Mouse (Mus musculus) intestine, embryonic 14.5 days (tissue): ENCODE measurements at regions not wholly inside any gene's neighbourhood (a gene's known extent, or its start where the extent isn't known, plus 50 kb on each side); places are given as distances from the start of the nearest gene placed in this dataset.

Experiments used
- ATAC-seq: fragments of 200-750 bp; cut with Nextera tagmentation; replicated peaks from 2 replicates; pipeline ENCODE4 v1.8.0; 2017; ENCODE audit warnings: low read depth, moderate number of reproducible peaks, moderate TSS enrichment, moderate library complexity; ENCODE audit not compliant: low FRiP score, low TSS enrichment
- DNase-seq: peaks from one replicate; pipeline ENCODE4 v3.0.0-alpha.2; 2018; ENCODE audit warnings: low spot score
- H3K27ac ChIP-seq: fragments of 300-500 bp; sonication (generic); 2 replicates; pipeline ENCODE4 v1.5.1; 2014; ENCODE audit warnings: low read depth, mild to moderate bottlenecking, control low read depth
- H3K27me3 ChIP-seq: fragments of 300-500 bp; sonication (generic); replicated peaks from 2 replicates; pipeline ENCODE4 v1.6.1; 2014; ENCODE audit warnings: low read length, control low read depth; ENCODE audit not compliant: control insufficient read depth, insufficient read depth
- H3K36me3 ChIP-seq: fragments of 300-500 bp; sonication (generic); 2 replicates; pipeline ENCODE4 v1.6.1; 2014; ENCODE audit warnings: low read length, control low read depth; ENCODE audit not compliant: control insufficient read depth, insufficient read depth
- H3K4me1 ChIP-seq: fragments of 300-500 bp; sonication (generic); replicated peaks from 2 replicates; pipeline ENCODE4 v1.6.1; 2014; ENCODE audit warnings: low read length, control low read depth, mixed read lengths; ENCODE audit not compliant: control insufficient read depth, insufficient read depth
- H3K4me2 ChIP-seq: fragments of 300-500 bp; sonication (generic); 2 replicates; pipeline ENCODE4 v1.6.1; 2014; ENCODE audit warnings: low read length
- H3K4me3 ChIP-seq: fragments of 300-500 bp; sonication (generic); 2 replicates; pipeline ENCODE4 v1.5.1; 2014; ENCODE audit warnings: low read depth, low read length, control low read depth, mixed read lengths
- H3K9ac ChIP-seq: fragments of 300-500 bp; sonication (generic); 2 replicates; pipeline ENCODE4 v1.6.1; 2014; ENCODE audit warnings: mild to moderate bottlenecking, low read length
- H3K9me3 ChIP-seq: fragments of 300-500 bp; sonication (generic); 2 replicates; pipeline ENCODE4 v1.6.1; 2016; ENCODE audit warnings: low read length, control low read depth; ENCODE audit not compliant: control insufficient read depth
- WGBS: fragments of 180-500 bp; shearing (Covaris S2); extraction: QIAGEN DNeasy Blood & Tissue Kit; methylation state at CpG from one replicate; pipeline ENCODE4 v1.1.7; 2014; 5-methylcytosine and 5-hydroxymethylcytosine counted together

GRCm38 (mm10) chr19:15456943-15457735 lies 490.0 kb downstream of the Psat1 start:
- H3K9me3 ChIP-seq = no peaks in the 10 kb centered on the region
- H3K27ac ChIP-seq = no peak overlapping the region
- no peaks in the 10 kb centered on the region for H3K27me3 ChIP-seq
- 28% methylated on average over 9 of the region's 9 CpGs for WGBS
- no peak overlapping the region for H3K9ac ChIP-seq
- no peak overlapping the region for H3K4me3 ChIP-seq
- no peak overlapping the region for H3K4me2 ChIP-seq
- no peaks in the 10 kb centered on the region for H3K4me1 ChIP-seq
- DNase-seq (no peak), ATAC-seq (no peak)
- H3K36me3 ChIP-seq = no peaks in the 10 kb centered on the region

- H3K27me3 ChIP-seq = no peaks in the 10 kb centered on the region
- H3K9ac ChIP-seq = no peak overlapping the region
- no peaks in the 10 kb centered on the region for H3K36me3 ChIP-seq
- H3K27ac ChIP-seq = no peak overlapping the region
- ATAC-seq = no peak
- H3K4me1 ChIP-seq = no peaks in the 10 kb centered on the region
- no peak for DNase-seq
- H3K4me2 ChIP-seq = no peak overlapping the region
- H3K9me3 ChIP-seq = no peaks in the 10 kb centered on the region
- H3K4me3 ChIP-seq = no peak overlapping the region
- WGBS = 40% methylated on average over 5 of the region's 5 CpGs
Measured at GRCm38 (mm10) chr19:15448989-15449388, 498.1 kb downstream of the Psat1 start.

- H3K36me3 ChIP-seq = no peaks in the 10 kb centered on the region
- H3K4me1 ChIP-seq = no peaks in the 10 kb centered on the region
- H3K4me3 ChIP-seq = no peak overlapping the region
- no peaks in the 10 kb centered on the region for H3K27me3 ChIP-seq
- 85% methylated on average over 5 of the region's 5 CpGs for WGBS
- H3K27ac ChIP-seq = no peak overlapping the region
- H3K9me3 ChIP-seq = no peaks in the 10 kb centered on the region
- no peak for DNase-seq
- no peak overlapping the region for H3K4me2 ChIP-seq
- no peak overlapping the region for H3K9ac ChIP-seq
- no peak for ATAC-seq
Measured at GRCm38 (mm10) chr19:15431798-15432197, 515.3 kb downstream of the Psat1 start.

GRCm38 (mm10) chr19:15421311-15421710 lies 525.8 kb downstream of the Psat1 start:
- WGBS = 35% methylated on average over 3 of the region's 3 CpGs
- Histone ChIP-seq H3K4me3 (no peak overlapping the region), H3K9me3 (no peaks in the 10 kb centered on the region), H3K4me2 (no peak overlapping the region), H3K27me3 (no peaks in the 10 kb centered on the region), H3K4me1 (no peaks in the 10 kb centered on the region), H3K36me3 (no peaks in the 10 kb centered on the region), H3K9ac (no peak overlapping the region), H3K27ac (no peak overlapping the region)
- no peak for ATAC-seq
- no peak for DNase-seq

- 75% methylated on average over 3 of the region's 3 CpGs for WGBS
- no peaks in the 10 kb centered on the region for H3K27me3 ChIP-seq
- H3K4me1 ChIP-seq = no peaks in the 10 kb centered on the region
- no peak overlapping the region for H3K27ac ChIP-seq
- H3K9me3 ChIP-seq = no peaks in the 10 kb centered on the region
- DNase-seq = no peak
- no peak for ATAC-seq
- no peak overlapping the region for H3K4me2 ChIP-seq
- H3K36me3 ChIP-seq = no peaks in the 10 kb centered on the region
- H3K9ac ChIP-seq = no peak overlapping the region
- H3K4me3 ChIP-seq = no peak overlapping the region
Measured at GRCm38 (mm10) chr19:15398624-15399023, 548.5 kb downstream of the Psat1 start.

- Histone ChIP-seq H3K36me3 (no peaks in the 10 kb centered on the region), H3K4me1 (0 out of 2 replicates have a peak, but pooled peaks cover 7% of the 10 kb centered on the region), H3K27ac (no peak overlapping the region), H3K4me3 (no peak overlapping the region), H3K27me3 (no peaks in the 10 kb centered on the region), H3K9me3 (no peaks in the 10 kb centered on the region), H3K9ac (no peak overlapping the region), H3K4me2 (no peak overlapping the region)
- DNase-seq (no peak), ATAC-seq (no peak)
- WGBS = 46% methylated on average over 8 of the region's 8 CpGs
Measured at GRCm38 (mm10) chr19:15371682-15372081, 575.5 kb downstream of the Psat1 start.

- H3K4me1 ChIP-seq = 0 out of 2 replicates have a peak, but pooled peaks cover 3% of the 10 kb centered on the region
- no peak overlapping the region for H3K27ac ChIP-seq
- 67% methylated on average over 2 of the region's 2 CpGs for WGBS
- no peak overlapping the region for H3K9ac ChIP-seq
- H3K27me3 ChIP-seq = no peaks in the 10 kb centered on the region
- ATAC-seq (no peak), DNase-seq (no peak)
- H3K4me3 ChIP-seq = no peak overlapping the region
- no peak overlapping the region for H3K4me2 ChIP-seq
- no peaks in the 10 kb centered on the region for H3K36me3 ChIP-seq
- no peaks in the 10 kb centered on the region for H3K9me3 ChIP-seq
Measured at GRCm38 (mm10) chr19:15366951-15367350, 580.2 kb downstream of the Psat1 start.

GRCm38 (mm10) chr19:15357181-15357580 lies 590.0 kb downstream of the Psat1 start:
- DNase-seq = no peak
- H3K27me3 ChIP-seq = no peaks in the 10 kb centered on the region
- no peak overlapping the region for H3K27ac ChIP-seq
- H3K4me3 ChIP-seq = no peak overlapping the region
- H3K4me1 ChIP-seq = no peaks in the 10 kb centered on the region
- ATAC-seq = no peak
- H3K36me3 ChIP-seq = no peaks in the 10 kb centered on the region
- 58% methylated on average over 3 of the region's 3 CpGs for WGBS
- no peak overlapping the region for H3K9ac ChIP-seq
- no peaks in the 10 kb centered on the region for H3K9me3 ChIP-seq
- H3K4me2 ChIP-seq = no peak overlapping the region

- no peak overlapping the region for H3K9ac ChIP-seq
- no peaks in the 10 kb centered on the region for H3K4me1 ChIP-seq
- DNase-seq (no peak), ATAC-seq (no peak)
- no peaks in the 10 kb centered on the region for H3K27me3 ChIP-seq
- no peaks in the 10 kb centered on the region for H3K36me3 ChIP-seq
- no peak overlapping the region for H3K4me3 ChIP-seq
- H3K27ac ChIP-seq = no peak overlapping the region
- WGBS = 83% methylated on average over 3 of the region's 3 CpGs
- H3K9me3 ChIP-seq = no peaks in the 10 kb centered on the region
- no peak overlapping the region for H3K4me2 ChIP-seq
Measured at GRCm38 (mm10) chr19:15348356-15348755, 598.8 kb downstream of the Psat1 start.
